Mouse (Mus musculus): ENCODE data around the gene Tgif2.
"Not testable (repeated sequence)": the region's sequence is repeated elsewhere in the genome, so short reads cannot be mapped to it uniquely, and the experiment has no call there.

Tgif2 gene

DNA sequence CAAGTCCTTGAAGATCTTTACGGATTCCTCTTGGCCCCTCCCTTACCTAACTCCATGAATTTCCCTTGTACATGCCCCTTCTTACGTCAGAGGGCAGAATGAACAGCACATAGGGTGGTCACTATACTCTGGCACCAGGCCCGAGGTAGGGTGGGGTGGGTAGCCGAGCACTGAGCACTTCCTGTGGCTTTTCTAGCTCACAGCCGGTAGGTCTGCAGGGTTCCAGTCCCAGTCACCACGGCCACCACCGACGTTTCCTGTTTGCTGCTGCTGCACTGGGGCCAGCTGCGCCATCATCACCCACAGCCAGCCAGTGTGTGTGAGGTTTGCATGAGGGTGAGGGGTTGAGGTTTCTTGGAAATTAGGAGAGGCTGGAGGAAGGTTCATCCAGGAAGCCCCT lies 37.9 kb downstream of the Tgif2 start:
- DNase-seq, result peak; percentile 81

DNA sequence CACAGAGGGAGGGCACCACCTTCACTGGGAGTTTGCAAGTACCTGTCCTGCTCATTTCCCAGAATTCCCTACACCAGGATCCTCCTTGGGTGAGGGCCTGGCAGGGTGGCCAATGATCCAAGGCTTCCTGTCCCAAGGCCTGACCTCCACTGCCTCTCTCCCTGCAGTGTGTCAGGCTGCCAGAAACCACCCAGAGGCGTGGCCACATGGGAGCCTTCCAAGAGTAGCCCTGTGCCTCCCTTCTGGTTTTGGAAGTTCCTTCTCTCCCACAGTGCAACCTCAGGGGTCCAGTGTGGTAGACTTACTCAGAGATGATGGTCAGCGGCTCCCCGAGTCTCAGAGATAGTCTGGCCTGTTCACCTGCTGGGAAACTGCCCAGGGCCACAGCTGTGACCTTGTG lies 39.7 kb downstream of the Tgif2 start:
- DNase-seq, result no peak

DNA sequence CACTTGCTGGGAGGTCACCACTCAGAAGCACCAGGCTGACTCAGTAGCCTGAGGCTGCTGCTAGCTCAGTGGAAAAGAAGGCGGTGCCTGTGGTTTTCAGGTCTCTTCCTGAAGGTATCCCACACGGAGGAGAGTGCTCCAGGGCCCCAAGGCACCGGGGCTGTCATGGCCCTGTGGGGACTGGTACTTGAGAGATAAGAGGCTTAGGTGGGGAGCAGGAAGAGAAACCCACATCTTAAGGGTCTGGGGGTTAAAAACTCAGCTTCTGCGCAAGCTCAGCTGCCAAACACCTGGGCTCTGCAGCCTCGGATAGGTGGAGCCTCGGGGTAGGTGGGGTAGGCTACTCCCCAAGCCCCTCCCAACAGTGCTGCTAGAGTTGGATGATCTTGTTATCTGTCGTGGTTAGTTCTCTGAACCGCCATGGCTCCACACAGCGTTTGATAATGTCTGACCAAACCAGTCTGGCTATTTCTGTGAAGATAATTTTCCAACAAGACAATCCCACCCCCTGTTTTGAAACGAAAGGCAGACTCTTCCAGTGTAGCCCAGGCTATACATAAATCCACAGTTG lies 42.7 kb downstream of the Tgif2 start:
- peak; percentile 92 for DNase-seq

DNA sequence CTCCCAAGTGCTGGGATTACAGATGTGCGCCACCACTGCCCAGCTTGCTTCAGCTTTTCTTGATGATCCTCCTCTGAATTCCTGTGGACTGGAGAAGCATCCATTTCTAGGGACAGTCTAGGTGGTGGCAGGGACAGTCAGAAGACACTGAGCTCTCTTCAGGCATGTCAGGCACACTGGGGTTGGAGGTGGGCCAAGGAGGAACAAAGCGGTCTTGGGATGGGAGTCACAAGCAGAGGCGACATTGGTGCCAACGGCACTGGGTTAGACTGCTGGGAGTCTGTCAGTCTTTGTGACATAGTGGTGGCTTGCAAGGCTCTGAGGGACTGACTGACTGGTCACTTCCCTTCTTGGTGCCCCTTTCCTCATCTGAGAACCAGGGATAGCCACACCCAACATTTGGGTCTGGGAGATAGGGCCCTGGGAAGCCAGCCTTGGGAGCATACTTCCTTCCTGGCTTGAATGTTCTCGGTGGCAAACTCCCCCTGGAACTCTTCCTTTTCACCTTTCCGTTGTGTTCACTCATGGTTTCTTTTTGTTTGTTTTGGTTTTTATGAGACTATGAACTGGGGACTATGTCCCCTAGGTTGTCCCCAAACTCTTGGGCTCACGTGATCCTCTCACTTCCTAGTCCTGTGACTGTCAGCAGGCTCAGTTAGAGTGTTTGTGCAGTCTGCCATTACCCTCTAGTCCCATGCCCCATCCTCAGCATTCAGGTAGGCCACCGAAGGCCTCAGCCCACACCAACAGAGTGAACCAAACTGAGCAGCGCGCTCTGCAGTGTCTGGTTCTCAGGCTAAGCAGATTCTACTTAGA lies 44.8 kb downstream of the Tgif2 start:
- peak; percentile 33 for DNase-seq

DNA sequence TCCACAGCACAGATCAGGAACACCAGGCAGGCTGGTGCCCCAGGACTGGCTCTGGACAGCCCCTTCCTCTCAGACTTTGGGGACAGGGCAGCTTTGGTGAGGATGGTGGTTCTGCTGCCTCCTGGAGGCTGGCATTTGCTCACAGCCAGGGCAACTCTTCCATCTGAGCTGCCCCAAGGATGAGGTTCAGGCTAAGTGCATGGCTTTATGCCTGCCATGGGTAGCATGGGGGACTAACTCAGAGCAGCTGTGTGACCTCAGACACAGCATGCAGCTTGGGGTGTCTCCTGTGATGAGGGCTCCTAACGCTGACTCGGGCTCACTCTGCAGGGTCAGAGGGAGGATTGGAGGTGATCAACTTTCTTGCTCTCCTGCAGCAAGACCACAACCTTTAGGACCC lies 45.9 kb downstream of the Tgif2 start:
- peak; percentile 48 for DNase-seq

DNA sequence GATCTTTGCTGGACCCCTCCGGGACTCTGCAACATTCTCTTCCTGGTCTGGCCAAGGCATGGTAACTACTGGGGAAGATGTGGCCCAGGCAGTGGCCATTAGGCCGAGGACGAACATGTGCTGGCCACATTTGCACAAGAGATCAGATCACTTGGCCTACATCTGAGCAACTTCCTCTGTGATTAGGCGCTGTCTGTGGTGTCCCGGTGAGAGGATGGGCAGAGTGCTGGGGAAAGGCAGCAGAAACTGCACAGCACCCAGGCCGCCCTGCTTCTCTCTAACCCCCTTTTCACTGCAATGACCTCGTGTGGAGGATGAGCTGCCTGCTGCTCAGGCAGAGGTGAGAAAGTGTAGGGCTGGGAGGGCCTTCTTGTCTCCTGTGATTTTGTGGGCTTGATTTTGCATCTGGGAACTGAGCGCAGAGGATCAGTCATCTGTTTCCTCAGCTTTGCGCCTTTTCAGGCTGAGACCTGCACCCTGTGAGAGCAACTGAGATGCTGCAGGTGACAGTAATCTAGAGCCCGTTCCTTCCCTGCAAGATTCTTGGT lies 46.4 kb downstream of the Tgif2 start:
- DNase-seq, result peak; percentile 60

DNA sequence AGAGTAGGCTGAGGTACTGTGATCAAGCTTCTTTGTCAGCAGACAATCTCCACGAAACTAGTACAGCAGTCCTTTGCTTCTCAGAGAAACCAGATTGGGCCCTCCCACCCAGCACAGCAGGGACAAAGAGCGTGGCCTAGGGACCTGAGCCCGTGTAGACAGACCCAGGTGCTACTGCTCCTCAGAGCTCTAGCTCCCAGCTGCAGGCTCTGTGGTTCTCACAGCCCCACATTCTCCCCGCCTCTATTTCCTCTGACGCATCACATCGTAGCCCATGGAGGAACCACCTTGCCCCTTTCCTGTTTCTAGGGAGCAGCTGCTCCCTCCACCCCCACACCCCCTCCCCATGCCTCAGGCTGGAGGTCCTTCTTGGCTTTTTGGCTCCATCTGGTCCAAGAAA lies 47.2 kb downstream of the Tgif2 start, which contains the start of gene Sla2:
TSS of gene Sla2 (minus strand) at position 176 of the 400 bp plus-strand sequence.
- DNase-seq, result peak; percentile 92

DNA sequence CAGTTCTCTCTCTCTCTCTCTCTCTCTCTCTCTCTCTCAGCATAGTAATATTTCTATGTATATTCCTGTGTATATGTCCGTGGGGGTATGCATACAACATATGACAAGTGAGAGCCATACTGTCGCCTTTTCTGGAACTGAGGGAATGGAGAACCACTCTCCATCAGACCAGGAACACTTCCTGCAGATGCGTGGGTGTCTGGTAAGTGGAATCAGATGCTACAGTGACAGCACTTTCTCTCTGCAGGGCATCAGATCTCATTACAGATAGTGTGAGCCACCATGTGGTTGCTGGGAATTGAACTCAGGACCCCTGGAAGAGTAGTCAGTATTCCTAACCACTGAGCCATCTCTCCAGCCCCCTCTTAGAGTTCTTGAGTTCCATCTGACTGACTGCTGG lies 48.7 kb downstream of the Tgif2 start:
- DNase-seq, result no peak

DNA sequence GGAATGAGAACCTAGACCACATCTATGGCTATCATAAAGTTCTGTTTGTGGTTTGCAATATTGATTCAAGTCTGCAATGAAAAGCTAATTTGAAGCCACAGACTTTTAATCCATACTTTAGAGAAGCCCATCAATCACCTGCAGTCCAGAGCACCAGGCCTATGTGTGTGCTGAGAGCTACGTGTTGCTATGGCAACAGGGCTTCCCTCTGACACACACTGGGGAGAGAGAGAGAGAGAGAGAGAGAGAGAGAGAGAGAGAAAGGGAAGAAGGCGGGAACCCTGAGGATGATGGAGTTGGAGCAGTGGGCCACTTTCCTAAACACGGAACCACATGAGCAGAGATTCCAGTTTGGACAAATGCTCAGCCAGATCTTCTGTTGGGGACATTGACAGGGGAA lies 52.4 kb downstream of the Tgif2 start:
- DNase-seq, result no peak

DNA sequence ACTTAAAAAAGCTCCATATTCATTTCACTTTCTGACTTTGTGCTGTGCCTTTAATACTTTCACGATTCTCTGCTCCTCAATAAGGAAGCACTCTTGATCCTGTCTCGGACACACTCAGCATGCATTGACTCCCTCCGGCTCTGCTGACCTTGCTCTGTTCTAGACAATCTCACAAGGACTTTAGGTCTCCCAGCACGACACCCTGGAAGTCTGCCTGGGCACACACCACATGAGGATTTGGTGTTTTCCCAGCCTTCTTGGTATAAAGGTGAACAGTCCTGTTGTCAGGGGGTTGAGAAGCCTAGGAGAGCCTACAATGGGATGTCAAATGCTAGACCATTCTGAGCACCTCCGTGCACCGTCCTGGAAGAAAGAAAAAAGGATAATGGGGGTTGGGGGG lies 53.0 kb downstream of the Tgif2 start:
- DNase-seq, result no peak

DNA sequence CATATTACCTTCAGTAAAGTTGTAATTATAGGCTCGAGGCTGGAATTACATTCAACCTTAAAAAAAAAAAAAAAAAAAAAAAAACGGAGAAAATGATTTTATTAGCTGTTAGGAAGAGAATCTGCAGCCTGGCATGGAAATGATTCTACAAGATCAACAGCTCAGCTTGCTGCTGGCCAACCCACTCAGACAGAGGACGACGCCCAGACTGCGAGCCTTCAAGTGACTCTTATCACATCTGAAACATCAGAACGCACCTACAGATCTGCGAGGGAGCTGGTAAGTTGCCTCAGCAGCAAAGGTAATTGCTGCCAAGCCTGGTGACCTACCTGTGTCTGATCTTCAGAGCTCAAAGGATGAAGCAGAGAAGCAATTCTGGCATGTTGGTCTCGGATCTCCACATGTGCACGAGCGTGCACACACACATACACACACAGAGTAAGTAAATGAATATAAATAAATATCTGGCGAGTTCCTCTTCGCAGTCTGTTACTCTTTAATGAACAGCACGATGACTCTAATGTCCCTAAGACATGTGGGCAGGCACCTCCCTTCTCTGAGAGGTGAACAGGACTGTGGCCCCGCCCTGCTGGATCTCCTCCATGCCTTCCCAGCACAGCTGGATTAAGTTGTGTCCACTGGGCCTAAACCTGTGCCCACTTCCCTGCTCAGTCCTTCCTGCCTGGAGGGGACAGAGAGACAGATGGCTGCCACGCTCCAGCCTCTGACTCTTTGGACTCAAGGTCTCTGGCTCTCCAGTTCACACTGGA lies 54.9 kb downstream of the Tgif2 start:
- DNase-seq, result no peak

DNA sequence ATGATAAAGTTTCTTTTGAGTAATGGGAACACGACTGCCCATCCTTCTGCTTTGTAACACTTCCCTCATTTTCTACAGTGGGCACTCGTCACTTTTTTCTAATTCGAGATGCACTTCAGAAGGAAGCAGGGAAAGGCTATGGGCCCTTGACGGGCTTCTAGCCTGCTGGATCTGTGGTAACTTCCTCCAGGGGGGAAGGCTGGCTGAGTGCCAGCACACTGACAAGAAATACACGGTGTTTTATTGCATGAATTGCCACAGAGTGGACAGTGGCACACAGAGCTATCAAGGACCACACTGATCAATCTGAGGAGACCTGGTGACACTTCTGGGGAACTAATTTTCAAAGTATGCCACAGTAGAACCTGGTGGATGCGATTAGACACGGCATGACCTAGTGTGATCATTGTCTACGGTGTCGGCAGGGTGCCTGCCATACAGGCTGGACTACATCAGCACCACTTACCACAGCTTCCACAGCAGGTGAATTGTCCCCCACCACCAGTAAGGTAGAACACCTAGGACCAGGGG lies 56.6 kb downstream of the Tgif2 start:
- DNase-seq, result no peak

DNA sequence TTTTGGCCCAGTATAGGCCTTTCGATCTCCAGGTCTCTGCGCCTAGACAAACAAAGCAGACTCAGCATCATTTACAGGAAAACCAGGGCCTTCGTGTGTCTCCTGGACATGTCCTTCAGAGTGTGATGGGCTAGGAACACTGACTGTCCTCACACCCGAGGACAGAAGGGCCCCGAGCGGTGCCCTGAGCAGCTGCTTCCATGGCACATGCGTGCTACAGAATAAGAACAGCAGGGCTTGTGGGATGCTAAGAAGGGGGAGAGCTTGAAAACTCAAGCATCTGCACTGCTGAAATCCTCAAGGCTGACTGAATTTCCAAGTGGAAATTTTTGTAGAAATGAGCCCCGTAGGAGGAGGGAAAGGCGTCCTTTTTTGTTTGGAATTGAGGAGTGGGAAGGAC lies 57.2 kb downstream of the Tgif2 start:
- no peak for DNase-seq

DNA sequence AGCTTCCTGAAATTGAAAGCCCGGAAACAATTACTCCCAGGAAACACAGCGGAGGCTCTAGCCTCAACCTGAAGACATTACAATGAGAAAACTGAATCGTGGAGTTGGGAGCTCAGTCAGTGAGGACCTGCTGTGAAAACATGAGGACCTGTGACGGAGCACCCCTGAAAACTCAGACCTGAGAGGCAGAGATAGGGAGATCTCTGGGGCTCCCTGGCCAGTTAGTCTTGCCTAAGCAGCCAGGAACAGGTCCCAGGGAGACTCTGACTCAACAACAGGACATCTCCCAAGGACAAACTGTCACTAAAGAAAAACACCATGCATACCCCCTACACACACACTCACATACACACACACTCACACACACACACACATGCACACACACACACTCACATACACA lies 58.6 kb downstream of the Tgif2 start:
- DNase-seq, result no peak

DNA sequence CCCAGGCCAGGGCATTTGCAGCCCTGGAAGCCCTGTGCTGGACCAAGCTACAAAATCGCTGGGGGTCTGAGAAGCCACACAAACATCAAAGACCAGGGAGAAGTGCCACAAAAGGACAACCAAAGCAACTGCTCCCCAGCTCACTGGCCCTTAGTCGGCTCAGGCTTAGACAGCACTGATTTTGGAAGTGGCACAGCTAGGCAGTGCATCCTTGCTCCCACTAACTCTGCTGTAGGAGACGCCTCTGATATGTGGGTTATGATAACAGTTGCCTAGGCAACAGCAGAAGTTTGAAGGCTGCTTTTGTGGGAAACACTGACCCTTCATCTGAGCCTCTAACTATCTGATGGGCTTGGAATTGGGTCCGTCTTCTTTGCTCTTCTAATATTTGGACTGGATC lies 59.4 kb downstream of the Tgif2 start:
- no peak for DNase-seq

DNA sequence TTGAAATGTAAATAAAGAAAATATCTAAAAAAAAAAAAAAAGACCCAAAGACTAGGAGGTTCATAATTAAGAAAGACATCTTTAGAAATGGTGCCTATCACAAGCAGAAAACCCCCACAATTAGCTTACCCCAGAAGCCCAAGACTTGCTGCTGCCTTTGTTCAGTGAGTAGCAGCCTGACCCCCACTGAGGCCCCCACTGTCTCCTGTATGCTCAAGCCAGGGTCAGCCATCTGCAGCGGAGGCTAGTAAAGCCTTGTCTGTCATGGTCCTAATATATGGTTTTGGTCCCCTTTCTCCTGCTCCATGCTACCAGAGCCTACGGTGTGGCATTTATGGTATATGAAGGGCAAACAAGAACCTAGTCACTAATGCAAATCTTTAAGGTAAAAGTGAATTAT lies 61.5 kb downstream of the Tgif2 start:
- DNase-seq, result no peak

DNA sequence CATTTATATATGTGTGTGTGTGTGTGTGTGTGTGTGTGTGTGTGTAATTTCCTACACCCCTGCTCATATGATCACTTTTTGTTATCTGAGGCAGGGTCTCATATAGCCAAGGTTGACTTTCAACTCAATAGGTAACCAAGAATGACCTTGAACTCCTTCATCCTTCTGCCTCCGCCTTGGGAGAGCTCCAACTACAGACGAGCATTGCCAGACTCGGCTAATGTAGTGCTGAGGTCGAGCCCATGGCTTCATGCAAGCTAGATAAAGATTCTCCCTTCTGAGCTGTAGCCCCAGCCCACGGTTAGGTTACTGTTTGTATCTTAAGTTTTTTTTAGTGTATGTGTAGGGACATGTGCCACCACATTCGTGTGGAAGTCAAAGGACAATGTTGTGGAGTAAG lies 62.1 kb downstream of the Tgif2 start:
- DNase-seq, result no peak

DNA sequence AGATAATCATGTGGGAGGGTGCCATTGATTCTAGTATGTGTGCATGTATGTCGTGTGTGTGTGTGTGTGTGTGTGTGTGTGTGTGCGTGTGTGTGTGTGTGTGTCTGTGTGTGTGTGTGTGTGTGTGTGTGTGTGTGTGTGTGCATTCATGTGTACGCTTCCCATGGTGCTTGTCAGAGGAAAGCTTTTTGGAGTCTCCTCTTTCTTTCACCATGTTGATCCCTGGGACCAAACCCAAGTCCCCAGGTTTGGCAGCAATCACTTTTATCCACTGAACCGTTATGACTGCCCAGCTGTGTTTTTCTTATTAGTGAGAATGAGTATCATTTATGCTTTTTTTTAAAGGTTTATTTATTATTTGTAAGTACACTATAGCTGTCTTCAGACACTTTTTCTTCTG lies 62.6 kb downstream of the Tgif2 start:
- not testable (repeated sequence) for DNase-seq

DNA sequence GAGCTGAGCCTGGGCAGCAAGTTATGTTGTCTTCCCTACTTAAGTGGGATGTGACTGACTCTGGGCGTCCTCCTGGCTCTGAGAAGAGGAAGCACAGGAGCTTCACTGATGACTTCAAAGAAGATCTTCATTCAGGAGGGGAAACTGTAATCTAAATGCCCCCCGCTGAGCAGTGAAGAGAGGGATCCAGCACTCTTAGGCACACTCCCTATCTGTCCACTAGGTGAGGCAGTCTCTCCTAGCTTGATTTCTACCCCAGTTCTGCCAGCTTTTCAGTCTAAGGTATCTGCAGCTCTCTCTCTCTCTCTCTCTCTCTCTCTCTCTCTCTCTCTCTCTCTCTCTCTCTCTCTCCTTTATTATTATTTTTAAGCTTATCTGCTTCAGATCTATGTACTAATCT lies 63.6 kb downstream of the Tgif2 start:
- DNase-seq, result peak; percentile 31

All from thymus, postnatal 14 days (tissue).